Mouse (Mus musculus): Measurements from ENCODE around the gene 2010109A12Rik. TPM values are rescaled to one million over a fixed set of nuclear protein-coding genes. Genes with fewer than 3 reads are reported as not detected.

The 2010109A12Rik gene
- total RNA-seq, 2 experiments from 2014 or later: 0.57 TPM; not detected in 1

GRCm38 (mm10) chr5:93227157-93227556 lies 20.8 kb downstream of the 2010109A12Rik start:
- intact Hi-C loops (cut with DNase I): no loop called here

GRCm38 (mm10) chr5:93229527-93229926 lies 23.2 kb downstream of the 2010109A12Rik start:
- intact Hi-C loops (cut with DNase I): no loop called here
- no peak for DNase-seq

More at GRCm38 (mm10) chr5:93227157-93227556, 20.8 kb downstream of the 2010109A12Rik start:
- no peak for DNase-seq

- intact Hi-C loops (cut with DNase I): no loop called here
- no peak for DNase-seq
Observed at GRCm38 (mm10) chr5:93231721-93232120, 25.4 kb downstream of the 2010109A12Rik start.

- no peak for DNase-seq
- intact Hi-C loops (cut with DNase I): no loop called here
Observed at GRCm38 (mm10) chr5:93232838-93233237, 26.5 kb downstream of the 2010109A12Rik start.

- intact Hi-C loops (cut with DNase I): no loop called here
Observed at GRCm38 (mm10) chr5:93234130-93234529, 27.8 kb downstream of the 2010109A12Rik start.

GRCm38 (mm10) chr5:93234605-93235004 lies 28.3 kb downstream of the 2010109A12Rik start:
- intact Hi-C loops (cut with DNase I): no loop called here
- DNase-seq: no peak

More at GRCm38 (mm10) chr5:93234130-93234529, 27.8 kb downstream of the 2010109A12Rik start:
- DNase-seq: no peak

- intact Hi-C loops (cut with DNase I): no loop called here
- no peak for DNase-seq
Observed at GRCm38 (mm10) chr5:93235888-93236287, 29.6 kb downstream of the 2010109A12Rik start.

GRCm38 (mm10) chr5:93236541-93236940 lies 30.2 kb downstream of the 2010109A12Rik start:
- DNase-seq: no peak
- intact Hi-C loops (cut with DNase I): no loop called here

- intact Hi-C loops (cut with DNase I): loop anchor here (1.0 kb wide), 1 partner anchor 128 kb away; no protein-coding TSS in a partner anchor
- DNase-seq: no peak
Observed at GRCm38 (mm10) chr5:93239590-93240544, 33.5 kb downstream of the 2010109A12Rik start.

GRCm38 (mm10) chr5:93245280-93245679 lies 39.0 kb downstream of the 2010109A12Rik start:
- intact Hi-C loops (cut with DNase I): no loop called here
- DNase-seq: no peak

GRCm38 (mm10) chr5:93249940-93250578 lies 43.7 kb downstream of the 2010109A12Rik start:
- intact Hi-C loops (cut with DNase I): no loop called here
- no peak for DNase-seq

GRCm38 (mm10) chr5:93251001-93251760 lies 44.9 kb downstream of the 2010109A12Rik start:
- peak; percentile 56 to 60 for DNase-seq
- intact Hi-C loops (cut with DNase I): no loop called here

GRCm38 (mm10) chr5:93255759-93256265 lies 49.5 kb downstream of the 2010109A12Rik start:
- DNase-seq: no peak
- intact Hi-C loops (cut with DNase I): no loop called here

- intact Hi-C loops (cut with DNase I): no loop called here
Observed at GRCm38 (mm10) chr5:93256820-93257405, 50.6 kb downstream of the 2010109A12Rik start.

GRCm38 (mm10) chr5:93259349-93259748 lies 53.0 kb downstream of the 2010109A12Rik start:
- intact Hi-C loops (cut with DNase I): no loop called here
- no peak for DNase-seq

More at GRCm38 (mm10) chr5:93256820-93257405, 50.6 kb downstream of the 2010109A12Rik start:
- DNase-seq: no peak

GRCm38 (mm10) chr5:93260983-93261382 lies 54.7 kb downstream of the 2010109A12Rik start:
- intact Hi-C loops (cut with DNase I): no loop called here
- no peak for DNase-seq

- DNase-seq: no peak
- intact Hi-C loops (cut with DNase I): no loop called here
Observed at GRCm38 (mm10) chr5:93262751-93263150, 56.4 kb downstream of the 2010109A12Rik start.
